Mouse (Mus musculus) liver (tissue): ENCODE results near the gene Bcat1.
"Not testable (repeated sequence)": the region's sequence is repeated elsewhere in the genome, so short reads cannot be mapped to it uniquely, and the experiment has no call there.

Experiments used
- DNase-seq: peaks from one replicate; pipeline ENCODE4 v3.0.0-alpha.2; 2020; ENCODE audit warnings: mixed read lengths

Bcat1 gene

DNA sequence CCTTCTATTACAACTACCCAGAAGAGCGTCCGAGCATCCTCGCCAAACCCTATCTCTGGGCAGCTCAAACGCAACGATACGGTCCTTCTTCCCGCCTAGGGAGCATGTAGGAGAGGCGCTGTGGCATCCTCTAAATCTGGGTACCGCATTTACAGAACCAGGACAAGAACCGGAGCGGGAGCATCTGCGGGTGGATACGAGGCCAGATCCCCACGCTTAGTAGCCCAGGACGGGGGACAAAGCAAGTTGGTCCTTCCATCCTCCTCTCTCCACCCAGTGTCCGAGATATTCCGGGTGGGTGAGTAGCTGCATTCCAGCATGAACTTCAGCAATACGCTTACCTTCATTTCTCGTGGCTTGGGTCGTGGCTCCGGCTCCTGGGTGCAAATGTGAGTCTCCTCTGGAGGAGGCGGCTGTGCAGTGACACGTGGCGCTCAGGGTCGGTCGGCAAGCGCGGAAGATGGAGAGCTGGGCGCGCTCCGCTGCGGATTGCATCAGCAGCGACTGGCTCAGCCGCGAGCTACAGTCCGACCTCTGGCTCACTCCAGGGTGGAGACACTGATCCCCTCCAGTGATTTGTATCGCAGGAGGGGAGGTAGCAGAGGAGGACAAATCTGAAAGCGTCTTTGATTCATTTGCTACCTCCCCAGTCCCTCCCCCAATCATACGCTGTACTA, at the start of gene Bcat1:
Bcat1 (minus strand) TSS at position 637 of the 677 bp plus-strand sequence.
- DNase-seq, result peak; percentile 14

GRCm38 (mm10) chr6:145125591-145126113, 49.7 kb upstream of the Bcat1 start:
- no peak for DNase-seq

DNA sequence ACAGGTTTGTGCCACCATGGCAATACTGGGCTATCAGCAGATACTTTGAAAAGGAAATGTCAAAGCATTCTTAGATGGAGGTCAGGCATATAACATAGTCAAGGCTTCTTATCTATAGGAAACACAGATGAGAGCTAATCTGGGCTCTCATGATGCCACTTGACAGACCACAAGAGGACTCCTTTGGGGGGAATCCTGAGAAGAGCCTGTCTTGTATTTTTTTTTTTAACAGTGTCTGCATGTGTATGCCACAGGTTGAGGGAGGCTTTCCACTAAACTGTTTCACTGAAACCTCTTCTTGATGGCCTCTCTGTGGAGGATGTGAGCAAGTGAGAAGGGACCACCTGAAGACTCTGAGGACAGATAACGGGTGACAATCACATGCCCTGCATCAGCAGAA, 48.6 kb upstream of the Bcat1 start:
- no peak for DNase-seq

DNA sequence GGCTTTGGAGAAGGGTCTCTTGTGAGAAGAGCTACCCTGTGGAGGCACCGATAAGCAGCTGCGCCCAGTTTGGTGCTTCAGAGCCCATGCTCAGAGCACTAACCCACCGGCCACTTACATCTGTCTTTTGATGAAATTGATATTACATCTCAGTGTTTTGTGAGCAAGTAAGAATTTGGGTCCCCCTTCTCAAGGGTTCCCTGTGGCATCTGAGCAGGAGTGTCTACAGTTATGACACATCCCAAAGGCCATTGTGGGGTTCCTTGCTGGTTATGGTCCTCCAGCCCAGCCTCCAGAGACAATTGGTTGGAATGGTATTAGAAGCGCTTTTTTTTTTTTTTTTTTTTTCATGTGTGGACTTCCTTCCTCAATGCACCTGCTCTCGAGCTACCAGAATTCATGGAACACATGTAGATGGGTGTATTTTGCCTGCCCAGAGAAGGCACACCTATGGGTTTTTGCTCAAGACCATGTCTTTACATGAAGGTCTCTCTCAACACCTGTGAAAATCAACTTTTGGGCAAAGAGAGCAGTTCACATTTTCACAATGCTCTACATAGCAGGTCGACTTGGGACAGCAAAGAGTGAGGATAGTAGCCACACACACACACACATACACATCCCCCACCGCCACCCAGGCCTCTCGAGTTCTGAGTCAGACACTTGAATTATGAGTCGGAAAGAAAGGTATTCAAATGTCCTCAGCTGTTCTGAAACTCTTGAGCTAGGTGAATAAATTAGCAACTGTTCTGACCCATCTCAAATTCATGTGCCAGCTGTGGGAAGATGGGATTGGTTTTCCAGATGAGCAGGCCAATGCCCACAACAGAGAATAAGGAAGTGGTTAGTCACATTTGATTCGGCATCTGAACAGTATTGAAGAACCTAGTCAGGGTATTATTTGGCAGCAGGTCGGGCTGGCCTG, 47.4 kb upstream of the Bcat1 start:
- peak; percentile 26 for DNase-seq

DNA sequence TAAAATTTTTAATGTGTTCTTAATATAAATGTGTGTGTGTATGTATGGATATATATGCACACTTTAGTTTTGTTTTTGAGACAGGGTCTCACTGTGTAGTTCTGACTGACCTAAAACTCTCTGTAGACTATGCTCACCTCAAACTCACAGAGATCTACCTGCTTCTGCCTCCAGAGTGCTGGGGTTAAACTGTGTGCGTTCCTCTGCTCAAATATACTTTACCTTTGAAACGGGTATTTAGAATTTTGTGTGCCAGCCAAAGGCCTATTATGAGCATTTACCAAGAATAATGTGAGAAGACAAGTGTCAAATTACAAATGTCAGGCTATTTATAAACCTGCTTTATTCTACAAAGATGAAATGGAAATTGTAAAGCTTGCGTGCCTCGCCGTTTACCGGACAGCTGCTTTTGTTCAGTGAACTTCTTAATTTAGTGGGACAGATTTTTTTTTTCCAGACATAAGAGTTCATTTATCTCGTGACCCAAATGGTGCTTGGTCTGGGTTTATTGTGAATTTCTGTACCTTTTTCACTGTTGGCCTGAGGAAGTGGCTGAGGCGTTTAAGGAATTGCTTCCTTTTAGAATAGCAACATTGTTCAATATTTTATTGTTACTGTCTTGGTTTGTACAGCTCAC, 46.6 kb upstream of the Bcat1 start:
- DNase-seq, result no peak

- DNase-seq, result peak; percentile 54
Observed at GRCm38 (mm10) chr6:145121590-145122420, 45.8 kb upstream of the Bcat1 start.

DNA sequence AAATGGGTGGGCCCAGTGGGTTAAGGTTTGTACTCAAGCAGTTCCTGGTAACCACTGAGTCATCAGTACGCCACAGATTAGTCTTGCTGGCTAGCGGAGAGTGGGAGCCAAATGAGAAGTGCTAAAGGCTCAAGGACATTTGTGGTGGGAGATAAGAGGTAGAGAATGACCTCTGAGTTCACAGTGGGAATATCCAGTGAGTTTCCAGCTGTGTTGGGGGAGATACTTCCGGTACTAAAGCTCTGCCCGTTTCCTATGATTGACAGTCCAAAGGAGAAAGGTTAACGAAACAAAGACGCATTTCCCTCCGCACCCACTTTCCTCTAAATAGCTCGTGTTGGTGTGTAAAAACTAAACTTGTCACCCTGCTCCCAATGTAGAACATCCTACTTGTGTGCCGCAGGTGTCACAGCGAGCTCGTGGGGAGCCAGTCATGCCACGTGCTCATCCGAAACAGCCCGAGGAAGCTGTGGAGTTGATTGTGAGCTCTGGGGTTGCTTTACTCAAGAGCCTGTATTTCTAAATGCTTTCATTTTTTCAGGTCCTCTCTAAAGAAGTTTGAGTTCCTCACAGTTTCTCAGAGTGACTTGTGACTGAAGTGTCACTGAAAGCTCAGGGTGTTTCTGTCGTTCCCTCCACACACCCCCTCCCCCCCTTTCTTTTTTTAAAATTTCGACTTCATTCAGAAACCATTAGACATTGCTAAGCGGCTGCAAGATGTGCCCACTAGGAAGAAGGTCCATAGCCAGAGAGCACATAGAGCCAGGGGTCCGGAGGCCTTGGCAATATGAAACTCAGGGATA, 45.0 kb upstream of the Bcat1 start:
- DNase-seq, result peak; percentile 16

DNA sequence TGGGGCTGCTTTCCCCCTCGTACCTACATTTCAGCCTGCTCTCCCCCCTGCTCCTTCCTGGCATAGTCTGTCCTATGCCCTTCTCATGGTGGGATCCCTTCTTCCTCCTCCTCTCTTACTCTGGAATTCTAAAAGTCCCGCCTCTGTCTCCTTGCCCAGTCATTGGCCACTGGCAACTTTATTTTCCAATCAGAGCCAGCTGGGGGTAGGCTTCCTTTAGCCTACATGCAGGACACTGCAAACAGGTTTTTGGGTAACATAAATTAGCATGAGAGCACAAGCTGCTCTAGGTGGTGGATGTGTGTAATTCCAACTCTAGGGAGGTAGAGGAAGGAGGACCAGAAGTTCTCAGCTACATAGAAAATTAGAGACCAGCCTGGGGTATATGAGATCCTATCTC, 44.1 kb upstream of the Bcat1 start:
- no peak for DNase-seq

DNA sequence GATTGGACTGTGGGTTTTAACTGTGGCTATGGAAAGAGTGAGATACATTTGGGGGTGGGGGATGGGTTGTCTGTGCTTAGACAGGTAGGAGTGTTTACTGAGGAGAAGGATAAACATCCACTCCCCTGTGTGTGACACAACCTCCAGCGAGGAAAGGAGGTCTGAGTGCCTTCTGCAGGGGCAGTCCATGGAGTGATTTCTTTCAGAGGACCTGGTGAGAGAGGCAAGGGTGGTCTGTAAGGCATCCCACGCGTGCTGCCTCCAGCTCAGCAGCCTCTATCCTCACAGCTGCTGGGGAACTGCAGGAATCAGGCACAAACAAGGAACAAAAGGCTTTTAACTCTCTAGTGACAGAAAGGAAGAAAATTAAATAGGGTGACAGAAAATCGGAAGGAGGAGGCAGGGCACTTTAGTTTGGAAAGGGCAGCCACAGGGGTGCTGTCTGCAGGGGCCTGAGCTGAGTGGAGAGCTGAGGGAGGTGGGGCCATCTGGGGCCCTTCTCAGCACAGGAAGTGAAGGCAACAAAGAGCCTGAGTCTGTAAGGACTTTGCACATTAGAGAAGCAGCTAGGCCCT, 40.2 kb upstream of the Bcat1 start:
- no peak for DNase-seq

DNA sequence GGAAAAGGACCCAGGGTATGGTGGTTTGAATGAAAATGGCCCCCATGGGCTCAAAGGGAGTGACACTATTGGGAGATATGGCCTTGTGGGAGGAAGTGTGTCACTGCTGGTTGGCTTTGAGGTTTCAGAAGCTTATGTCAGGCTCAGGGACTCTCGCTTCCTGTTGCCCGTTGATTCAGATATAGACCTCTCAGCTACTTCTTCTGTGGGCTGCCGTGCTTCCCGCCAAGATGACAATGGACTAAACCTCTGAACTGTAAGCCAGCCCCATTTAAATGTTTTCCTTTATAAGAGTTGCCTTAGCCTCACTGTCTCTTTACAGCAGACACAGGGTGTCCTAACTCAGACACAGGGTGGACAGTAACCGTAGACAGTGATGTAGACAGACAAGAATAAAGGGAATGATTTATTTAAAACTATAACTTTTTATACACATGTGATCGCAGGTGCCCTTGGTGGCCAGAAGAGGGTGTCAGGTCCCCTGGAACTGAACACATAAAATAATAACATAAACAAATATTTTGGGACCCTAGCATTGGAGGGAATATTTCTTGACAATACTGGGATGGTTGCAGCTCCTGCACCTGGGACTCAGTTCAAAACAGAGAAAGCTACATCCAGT, 39.6 kb upstream of the Bcat1 start, which contains the start of gene Lrmp:
Lrmp (plus strand) TSS at position 178 of the 622 bp plus-strand sequence.
- no peak for DNase-seq

GRCm38 (mm10) chr6:145114561-145114960, 38.6 kb upstream of the Bcat1 start:
- DNase-seq, result no peak

DNA sequence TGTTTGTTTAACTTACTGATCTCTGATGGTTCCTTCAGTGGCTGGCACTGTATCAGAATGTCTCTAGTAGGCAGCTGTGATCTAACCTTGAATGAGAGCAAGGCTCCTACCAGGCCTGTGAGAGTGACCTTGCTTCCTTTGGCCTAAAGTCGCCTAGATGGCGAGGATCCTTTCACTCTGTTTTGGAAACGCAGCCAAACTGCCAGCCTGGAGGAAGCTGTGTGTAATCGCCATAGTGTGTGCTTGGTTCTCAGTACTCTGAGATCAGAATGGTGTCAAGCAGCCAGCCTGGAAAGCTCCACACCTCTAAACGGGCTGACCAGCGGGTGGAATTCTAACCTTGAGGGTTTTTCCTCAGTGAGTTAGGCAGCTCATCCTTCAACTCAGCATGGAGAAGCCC, 36.9 kb upstream of the Bcat1 start:
- DNase-seq, result no peak

GRCm38 (mm10) chr6:145110786-145111185, 34.8 kb upstream of the Bcat1 start:
- DNase-seq, result no peak

DNA sequence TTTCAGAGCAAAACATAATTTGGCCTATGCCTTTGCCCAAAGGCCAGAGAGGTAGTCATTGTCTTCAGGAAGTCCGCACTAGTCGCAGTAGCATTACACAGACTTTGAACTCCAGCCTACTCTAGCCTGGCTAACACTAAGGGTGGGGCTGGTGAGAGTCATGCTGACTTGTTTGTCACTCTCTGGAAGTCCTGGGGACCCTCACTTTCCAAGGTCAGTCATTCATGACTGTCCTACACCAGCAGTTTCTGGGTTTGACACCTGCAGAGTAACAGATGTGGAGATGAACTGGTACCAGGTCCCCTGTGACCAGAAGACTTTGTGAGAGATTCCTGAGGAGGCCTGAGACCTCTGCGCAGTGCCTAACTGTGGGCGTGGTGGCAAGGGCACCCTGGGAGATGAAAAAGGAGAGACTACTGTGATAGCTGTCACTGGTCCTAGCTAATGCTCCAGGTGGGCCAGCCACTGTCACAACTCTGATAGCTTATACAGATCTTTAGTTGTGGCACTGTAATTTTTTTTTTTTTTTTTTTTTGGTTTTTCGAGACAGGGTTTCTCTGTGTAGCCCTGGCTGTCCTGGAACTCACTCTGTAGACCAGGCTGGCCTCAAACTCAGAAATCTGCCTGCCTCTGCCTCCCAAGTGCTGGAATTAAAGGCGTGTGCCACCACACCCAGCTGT, 30.3 kb upstream of the Bcat1 start:
- DNase-seq, result no peak

- DNase-seq, result no peak
Observed at GRCm38 (mm10) chr6:145105439-145105838, 29.5 kb upstream of the Bcat1 start.

- no peak for DNase-seq
Observed at GRCm38 (mm10) chr6:145104241-145104939, 28.4 kb upstream of the Bcat1 start.

DNA sequence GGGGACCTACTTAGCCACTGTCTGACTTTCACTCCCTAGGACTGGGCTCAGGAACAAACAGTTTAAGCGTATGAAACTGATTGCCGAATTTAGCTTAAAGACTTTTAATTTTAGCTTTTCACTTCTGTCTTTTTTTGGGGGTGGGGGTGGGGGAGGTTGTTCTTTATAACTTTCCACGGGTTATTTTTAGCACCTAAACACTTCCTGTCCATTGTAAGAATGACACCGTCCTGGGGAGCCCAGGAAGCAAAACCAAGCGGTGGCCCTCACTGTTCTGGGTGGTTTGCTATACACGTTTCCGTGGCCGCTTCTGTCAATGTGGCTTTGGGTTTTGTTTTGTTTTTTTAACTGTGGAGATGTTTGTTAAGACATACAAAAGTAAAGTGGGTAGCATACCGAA, 24.9 kb upstream of the Bcat1 start:
- DNase-seq, result no peak

GRCm38 (mm10) chr6:145094431-145094830, 18.4 kb upstream of the Bcat1 start:
- DNase-seq, result no peak

DNA sequence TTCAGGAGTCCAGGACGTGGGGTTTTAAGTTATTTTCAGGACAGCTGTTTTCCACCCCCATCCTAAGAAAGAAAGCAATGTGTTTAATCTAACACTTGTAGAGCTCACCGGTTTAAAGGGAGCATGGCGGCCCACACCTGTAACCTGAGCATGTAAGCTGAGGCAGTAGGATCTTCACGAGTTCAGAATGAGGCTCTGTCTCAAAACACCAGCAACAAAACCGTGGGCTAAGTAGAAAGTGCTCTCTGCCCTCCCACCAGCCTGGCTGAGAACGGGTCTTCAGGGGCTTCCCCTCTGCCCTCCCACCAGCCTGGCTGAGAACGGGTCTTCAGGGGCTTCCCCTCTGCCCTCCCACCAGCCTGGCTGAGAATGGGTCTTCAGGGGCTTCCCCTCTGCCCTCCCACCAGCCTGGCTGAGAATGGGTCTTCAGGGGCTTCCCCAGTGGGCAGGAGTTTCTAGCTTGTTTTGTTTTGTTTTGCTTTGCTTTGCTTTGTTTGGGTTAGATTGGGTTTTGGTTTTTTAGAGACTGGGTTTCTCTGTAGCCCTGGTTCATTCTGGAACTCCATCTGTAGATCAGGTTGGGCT, 17.1 kb upstream of the Bcat1 start:
- DNase-seq, result not testable (repeated sequence)
